Mouse (Mus musculus) forebrain, embryonic 13.5 days (tissue): ENCODE results near the gene Tnp1. TPM values are rescaled to one million over a fixed set of nuclear protein-coding genes. Genes with fewer than 3 reads are reported as not detected.

Experiments
- polyA plus RNA-seq: library from polyadenylated mRNA; unstranded; fragments of >200 nt; fragmentation: Nextera tagmentation; extraction: Ambion mirVana; gene quantifications from 2 replicates; pipeline ENCODE4 v1.2.1, GENCODE M21; 2015

Tnp1 gene
- polyA plus RNA-seq, 1 experiment from 2014 or later: not detected

Other genes with a start within 250 kb of the Tnp1 start
- 319 and 349 TPM in 2 replicates for gene Igfbp2, start 191.4 kb downstream of the Tnp1 start, polyA plus RNA-seq
- 20.9 and 30.9 TPM in 2 replicates for gene Igfbp5, start 141.0 kb downstream of the Tnp1 start, polyA plus RNA-seq